Mouse (Mus musculus): ENCODE results near the gene Fam208b.
A peak's percentile ranks its signal among the peaks of the same experiment; 100 is the strongest.

Fam208b gene

GRCm38 (mm10) chr13:3610795-3611438 lies at the start of gene Fam208b:
Fam208b (minus strand) TSS chr13:3611108.
- DNase-seq (ENCODE audit: low spot score): peak; percentile 99

- no peak for DNase-seq (ENCODE audit: low spot score)
Observed at GRCm38 (mm10) chr13:3659163-3660160, 48.6 kb upstream of the Fam208b start.

- no peak for DNase-seq (ENCODE audit: low spot score)
Observed at GRCm38 (mm10) chr13:3654432-3654831, 43.5 kb upstream of the Fam208b start.

GRCm38 (mm10) chr13:3650569-3650968 lies 39.7 kb upstream of the Fam208b start:
- no peak for DNase-seq (ENCODE audit: low spot score)

- DNase-seq (ENCODE audit: low spot score): no peak
Observed at GRCm38 (mm10) chr13:3646566-3646965, 35.7 kb upstream of the Fam208b start.

GRCm38 (mm10) chr13:3645919-3646318 lies 35.0 kb upstream of the Fam208b start:
- no peak for DNase-seq (ENCODE audit: low spot score)

GRCm38 (mm10) chr13:3644871-3645270 lies 34.0 kb upstream of the Fam208b start:
- DNase-seq (ENCODE audit: low spot score): no peak

- DNase-seq (ENCODE audit: low spot score): no peak
Observed at GRCm38 (mm10) chr13:3642538-3642937, 31.6 kb upstream of the Fam208b start.

- DNase-seq (ENCODE audit: low spot score): peak; percentile 35
Observed at GRCm38 (mm10) chr13:3642049-3642448, 31.1 kb upstream of the Fam208b start.

- DNase-seq (ENCODE audit: low spot score): no peak
Observed at GRCm38 (mm10) chr13:3636797-3637196, 25.9 kb upstream of the Fam208b start.

GRCm38 (mm10) chr13:3635076-3635475 lies 24.2 kb upstream of the Fam208b start:
- DNase-seq (ENCODE audit: low spot score): no peak

- DNase-seq (ENCODE audit: low spot score): peak; percentile 88
Observed at GRCm38 (mm10) chr13:3633895-3634811, 23.2 kb upstream of the Fam208b start, which contains the start of gene Asb13. Asb13 (plus strand) TSS chr13:3634032.

GRCm38 (mm10) chr13:3633131-3633530 lies 22.2 kb upstream of the Fam208b start:
- no peak for DNase-seq (ENCODE audit: low spot score)

GRCm38 (mm10) chr13:3632551-3632950 lies 21.6 kb upstream of the Fam208b start:
- no peak for DNase-seq (ENCODE audit: low spot score)

GRCm38 (mm10) chr13:3628102-3628501 lies 17.2 kb upstream of the Fam208b start:
- DNase-seq (ENCODE audit: low spot score): no peak

- no peak for DNase-seq (ENCODE audit: low spot score)
Observed at GRCm38 (mm10) chr13:3627139-3627538, 16.2 kb upstream of the Fam208b start.

- peak; percentile 47 for DNase-seq (ENCODE audit: low spot score)
Observed at GRCm38 (mm10) chr13:3610118-3610794, 652 bp downstream of the Fam208b start.

GRCm38 (mm10) chr13:3609780-3610117 lies 1.2 kb downstream of the Fam208b start:
- no peak for DNase-seq (ENCODE audit: low spot score)

GRCm38 (mm10) chr13:3596232-3596631 lies 14.7 kb downstream of the Fam208b start:
- no peak for DNase-seq (ENCODE audit: low spot score)

GRCm38 (mm10) chr13:3594311-3594710 lies 16.6 kb downstream of the Fam208b start:
- DNase-seq (ENCODE audit: low spot score): no peak

GRCm38 (mm10) chr13:3590789-3591188 lies 20.1 kb downstream of the Fam208b start:
- no peak for DNase-seq (ENCODE audit: low spot score)
